Mouse (Mus musculus) thymus, adult 2 months (tissue): Measurements from ENCODE around the gene Rab3il1.

ENCODE experiments used
- CTCF ChIP-seq: fragments of 200-500 bp; IDR thresholded peaks from 2 replicates; pipeline ENCODE4 v1.5.1; 2012; ENCODE audit warnings: mild to moderate bottlenecking, control low read depth, low read length, moderate library complexity, borderline replicate concordance; ENCODE audit not compliant: control insufficient read depth, poor library complexity, insufficient read depth; ENCODE audit errors: extremely low read depth
- POLR2A ChIP-seq: fragments of 200-500 bp; IDR thresholded peaks from 2 replicates; pipeline ENCODE4 v1.6.1; 2012; ENCODE audit warnings: mild to moderate bottlenecking, low read length, control low read depth, moderate library complexity; ENCODE audit not compliant: control insufficient read depth, poor library complexity, insufficient read depth; ENCODE audit errors: extremely low read depth

DNA sequence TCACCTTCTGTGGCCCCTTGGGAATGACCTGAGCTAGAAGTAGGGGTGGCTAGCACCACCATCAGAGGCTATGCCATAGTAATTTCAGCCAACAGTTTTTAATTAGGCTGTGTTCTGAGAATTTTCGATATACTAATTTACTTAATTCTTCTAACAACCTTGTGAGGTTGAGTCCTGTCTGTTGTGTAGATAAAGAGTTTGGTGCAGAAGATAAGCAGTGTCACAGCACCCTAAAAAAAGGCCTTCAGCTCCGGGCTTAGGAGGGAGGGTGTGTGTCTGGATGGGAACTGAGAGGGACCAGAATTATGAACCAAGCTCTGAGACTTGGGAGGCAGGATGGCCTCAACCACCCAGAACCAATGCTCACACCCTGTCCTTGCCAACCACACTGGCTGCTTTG is 44.2 kb downstream of the Rab3il1 start:
- no peak for TF ChIP-seq CTCF
- TF ChIP-seq POLR2A, result no peak
